Mouse (Mus musculus) adrenal gland, adult 2 months (tissue): Measurements from ENCODE around the gene Mical3. TPM values are rescaled to one million over a fixed set of nuclear protein-coding genes. Genes with fewer than 3 reads are reported as not detected.
A peak's percentile ranks its signal among the peaks of the same experiment; 100 is the strongest.
"Not testable (repeated sequence)": the region's sequence is repeated elsewhere in the genome, so short reads cannot be mapped to it uniquely, and the experiment has no call there.

Experiments used
- DNase-seq: peaks from one replicate; pipeline ENCODE4 v3.0.0; 2021
- polyA plus RNA-seq: library from polyadenylated mRNA; depleted of rRNA; stranded (reverse); fragments of >200 nt; gene quantifications from 2 replicates; pipeline ENCODE4 v1.2.3, GENCODE M21; 2012
- total RNA-seq, 2 experiments: library from RNA; stranded (reverse); gene quantifications; 2 replicates each; pipeline ENCODE4 v1.2.3; 2021

Mical3 gene
- total and polyA plus RNA-seq, 3 experiments, result 19.9 to 44.3 (median 34.0) TPM

DNA sequence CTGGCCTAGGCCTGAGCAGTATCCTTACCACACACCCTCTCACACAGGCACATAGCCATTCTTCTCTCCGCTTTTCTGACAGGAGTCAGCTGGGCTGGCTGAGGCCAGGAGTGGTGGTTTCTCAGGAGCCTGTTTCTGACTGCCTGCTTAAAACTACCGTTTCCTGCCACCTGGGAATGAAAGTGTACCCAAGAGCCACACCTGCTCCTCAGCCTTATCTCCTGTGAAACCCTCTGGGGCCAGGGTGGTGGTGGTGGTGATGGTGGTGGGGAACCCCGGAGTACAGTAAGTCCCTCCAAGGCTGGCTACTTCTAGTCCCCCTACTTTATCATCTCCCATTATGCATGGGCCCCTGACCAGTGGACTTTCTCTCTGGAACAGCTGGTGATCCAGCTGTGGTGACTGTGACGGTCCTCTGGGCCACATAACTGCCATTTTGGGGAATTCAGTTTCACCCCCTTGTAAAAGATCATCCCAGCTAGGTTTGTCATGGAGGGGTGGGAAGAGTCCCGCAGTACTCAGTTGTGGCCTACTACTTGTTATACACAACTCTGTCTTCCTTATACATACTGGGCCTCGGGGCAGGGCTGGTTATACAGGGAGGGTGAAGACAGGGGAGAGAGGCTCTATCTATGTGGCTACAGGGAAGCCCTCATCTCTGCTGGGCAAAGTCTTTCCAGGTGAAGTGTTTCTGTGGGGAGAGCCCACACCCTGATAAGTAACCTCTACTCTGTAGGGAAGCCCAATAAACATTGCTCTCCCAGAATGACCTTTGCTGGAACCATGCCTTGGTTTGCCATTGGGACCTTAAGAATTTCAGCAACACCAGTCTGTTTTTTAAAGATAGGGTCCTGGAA lies 200.1 kb downstream of the Mical3 start:
- DNase-seq, result no peak

DNA sequence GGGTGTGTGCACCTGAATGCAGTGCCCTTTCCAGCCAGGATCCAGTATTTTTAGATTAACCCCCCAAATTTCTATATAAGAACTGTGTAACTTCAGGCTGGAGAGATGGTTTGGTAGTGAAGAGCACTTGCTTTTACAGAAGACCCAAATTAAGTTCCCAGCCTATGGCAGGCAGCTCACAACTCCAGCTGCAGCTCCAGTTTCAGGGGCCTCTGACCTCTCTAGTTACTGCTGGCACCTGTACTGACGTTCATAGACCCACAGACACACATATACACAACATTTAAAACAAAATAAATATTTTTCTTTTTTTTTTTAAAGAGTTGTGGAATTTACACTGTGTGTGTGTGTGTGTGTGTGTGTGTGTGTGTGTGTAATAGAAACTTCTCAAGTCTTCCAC lies 201.4 kb downstream of the Mical3 start:
- DNase-seq, result no peak

DNA sequence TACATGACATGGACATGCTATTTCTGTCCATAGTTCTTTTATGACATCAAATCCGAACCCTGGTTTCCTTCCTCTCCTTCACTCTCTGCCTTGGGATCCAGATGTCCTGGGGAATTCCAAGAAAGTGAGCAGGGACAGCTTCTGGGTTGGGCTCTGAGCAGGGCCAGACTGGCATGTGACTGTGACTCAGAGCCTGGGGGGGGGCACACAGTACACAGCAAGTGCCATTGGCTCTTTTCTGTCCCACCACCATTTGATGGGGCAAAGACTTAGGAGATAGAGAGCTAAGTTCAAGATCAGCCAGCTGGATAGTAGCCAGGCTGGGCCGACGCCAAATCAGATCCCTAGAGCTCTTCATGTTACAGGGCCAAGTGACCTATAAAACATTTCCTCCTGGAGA lies 203.0 kb downstream of the Mical3 start:
- DNase-seq, result peak; percentile 88

DNA sequence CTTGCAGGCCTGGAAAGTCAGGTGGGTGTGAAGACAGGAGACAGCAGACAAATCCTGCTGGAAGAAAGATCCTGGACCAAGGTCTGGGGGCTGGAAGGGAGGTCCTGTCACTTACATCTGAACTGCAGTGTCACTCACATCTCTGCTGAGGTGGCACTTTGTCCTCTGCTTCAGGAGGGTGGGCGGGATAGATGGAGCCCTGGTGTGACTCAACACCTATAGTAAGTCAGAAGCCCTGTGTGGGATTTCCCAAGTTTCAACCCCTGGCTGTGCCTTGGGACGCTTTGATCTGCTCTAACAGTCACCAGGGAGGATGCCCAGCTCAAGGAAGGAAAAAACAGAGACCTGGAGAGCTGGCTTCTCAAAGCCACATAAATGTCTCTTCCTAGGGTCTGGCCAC lies 203.9 kb downstream of the Mical3 start:
- DNase-seq, result no peak

DNA sequence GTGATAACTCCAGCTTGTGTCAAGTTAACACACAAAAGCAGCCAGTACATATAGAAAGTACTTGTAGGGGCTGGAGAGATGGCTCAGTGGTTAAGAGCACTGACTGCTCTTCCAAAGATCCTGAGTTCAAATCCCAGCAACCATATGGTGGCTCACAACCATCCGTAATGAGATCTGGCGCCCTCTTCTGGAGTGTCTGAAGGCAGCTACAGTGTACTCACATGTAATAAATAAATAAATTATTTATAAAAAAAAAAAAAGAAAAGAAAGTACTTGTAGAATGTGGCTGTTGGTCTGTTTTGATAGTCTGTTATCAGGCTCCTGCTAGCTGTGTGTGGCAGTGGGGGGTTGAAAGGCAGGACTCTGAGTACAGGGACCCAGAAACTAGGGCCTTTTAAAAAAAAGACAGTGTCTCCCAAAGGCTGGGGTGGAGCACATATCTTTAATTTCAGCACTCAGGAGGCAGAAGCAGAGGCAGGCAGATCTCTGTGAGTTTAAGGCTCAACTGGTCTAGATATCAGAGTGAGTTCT lies 205.9 kb downstream of the Mical3 start:
- DNase-seq, result not testable (repeated sequence)

DNA sequence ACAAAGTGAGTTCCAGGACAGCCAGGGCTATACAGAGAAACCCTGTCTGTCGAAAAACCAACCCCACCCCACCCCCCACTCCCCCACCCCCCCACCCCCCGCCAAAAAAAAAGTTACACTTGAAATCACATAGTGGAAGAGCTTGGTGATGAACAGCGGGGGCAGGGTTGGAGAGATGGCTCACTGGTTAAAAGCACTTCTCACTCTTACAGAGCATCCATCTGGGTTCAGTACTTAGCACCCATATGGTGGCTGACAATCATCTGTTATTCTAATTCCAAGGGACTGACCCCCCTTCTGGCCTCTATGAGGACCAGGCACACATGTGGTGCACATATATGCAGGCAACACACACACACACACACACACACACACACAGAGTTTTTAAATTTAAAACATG lies 212.8 kb downstream of the Mical3 start:
- no peak for DNase-seq

DNA sequence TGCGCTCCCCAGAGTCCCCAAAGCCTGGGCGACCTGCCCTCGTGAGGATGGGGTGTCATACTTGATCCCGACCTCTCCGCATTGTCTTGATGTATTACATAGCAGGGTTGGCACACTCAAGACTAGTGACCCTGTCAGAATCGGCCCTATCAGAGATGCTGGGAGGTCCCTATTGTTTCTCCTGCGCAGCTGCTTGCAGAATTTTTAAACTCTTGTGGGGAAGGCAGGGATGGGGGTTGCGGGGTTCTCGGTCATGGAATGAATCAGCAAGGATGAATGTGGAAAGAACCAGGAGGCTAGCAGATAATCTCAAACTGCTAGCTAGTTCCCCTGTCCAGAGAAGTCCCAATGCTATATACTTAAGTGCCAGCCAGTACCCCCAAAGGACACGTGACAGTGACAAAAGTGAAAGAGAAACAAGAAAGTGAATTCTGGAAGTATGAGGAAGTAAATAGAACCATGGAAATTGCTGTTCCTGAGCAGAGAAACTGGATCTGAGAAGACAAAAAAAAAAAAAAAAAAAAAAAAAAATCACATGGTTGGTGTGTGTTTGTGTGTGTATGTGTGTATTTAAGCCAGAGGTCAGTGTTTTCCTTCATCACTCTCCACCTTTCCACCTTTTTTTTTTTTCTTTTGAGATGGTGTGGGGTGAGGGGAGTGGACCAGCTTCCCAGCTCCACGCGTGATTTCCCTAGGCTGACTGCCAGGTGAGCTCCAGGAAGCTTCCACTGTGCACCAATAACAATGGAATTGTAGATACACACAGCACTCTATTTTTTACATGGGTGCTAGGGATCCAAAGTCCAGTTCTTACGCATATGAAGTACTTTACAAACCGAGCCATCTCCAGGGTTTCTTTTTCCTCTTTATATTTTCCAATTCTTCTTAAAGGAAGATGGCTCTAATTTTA lies 213.6 kb downstream of the Mical3 start:
- DNase-seq, result peak; percentile 30

DNA sequence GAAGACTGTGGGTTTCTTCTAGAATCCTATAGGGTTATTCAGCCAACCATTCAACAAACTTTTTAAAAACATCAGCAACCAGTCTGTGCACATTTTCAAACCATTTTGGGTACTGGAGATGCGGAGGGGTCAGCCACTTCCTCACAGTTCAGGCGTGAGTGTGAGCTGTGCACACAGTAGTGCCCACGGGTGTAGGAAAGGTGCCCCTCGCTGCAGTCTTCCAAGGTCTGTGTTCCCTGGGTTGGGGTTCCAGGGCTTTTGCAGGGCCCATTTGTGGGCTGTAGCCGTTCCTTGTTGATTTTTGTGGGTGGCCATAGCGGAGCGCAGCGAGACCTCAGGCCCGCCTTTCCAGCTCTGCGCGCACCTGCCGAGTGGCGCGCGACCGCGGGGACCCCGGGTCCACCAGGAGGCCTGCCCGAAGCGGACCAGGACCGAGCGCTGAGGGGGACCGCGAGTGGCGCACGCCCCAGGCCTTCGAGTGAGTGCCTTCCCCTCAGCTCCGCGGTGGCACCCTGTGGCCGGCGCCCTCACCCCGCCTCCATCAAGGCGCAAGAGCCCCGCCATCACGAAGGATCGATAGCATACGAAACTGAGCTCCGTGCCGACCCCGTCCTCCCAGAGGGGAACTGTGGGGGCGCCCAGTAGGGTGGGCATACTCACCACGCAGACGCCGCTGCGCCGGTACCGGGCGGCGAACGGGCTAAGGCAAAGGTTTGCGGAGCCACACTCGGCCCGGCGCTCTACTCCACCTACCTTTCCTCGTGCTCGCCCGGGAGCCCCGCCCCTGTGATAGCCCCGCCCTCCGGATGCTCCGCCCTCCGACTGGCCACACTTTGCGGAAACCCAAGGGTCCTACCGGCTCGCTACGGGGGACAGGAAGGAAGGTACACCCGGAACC lies 214.5 kb downstream of the Mical3 start, which contains the start of gene Bid:
Gene Bid, minus strand, starts transcription at position 780 of the 898 bp plus-strand sequence.
- peak; percentile 96 for DNase-seq

DNA sequence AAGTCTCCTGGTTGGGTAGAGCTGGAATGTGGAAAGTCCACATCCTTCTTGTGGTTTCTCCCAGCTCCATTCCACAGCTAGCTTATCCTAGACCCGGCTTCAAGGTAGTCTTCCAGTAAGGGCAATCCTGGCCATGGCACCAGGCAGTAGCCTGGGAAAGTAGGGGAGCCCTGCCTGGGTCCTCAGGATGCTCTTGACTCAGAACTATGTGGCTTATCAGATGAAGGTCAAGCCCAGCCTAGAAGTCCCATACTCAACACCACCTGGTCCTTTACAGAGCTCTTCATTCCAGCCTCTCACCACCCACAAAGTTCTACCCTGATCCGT lies 215.2 kb downstream of the Mical3 start:
- no peak for DNase-seq

DNA sequence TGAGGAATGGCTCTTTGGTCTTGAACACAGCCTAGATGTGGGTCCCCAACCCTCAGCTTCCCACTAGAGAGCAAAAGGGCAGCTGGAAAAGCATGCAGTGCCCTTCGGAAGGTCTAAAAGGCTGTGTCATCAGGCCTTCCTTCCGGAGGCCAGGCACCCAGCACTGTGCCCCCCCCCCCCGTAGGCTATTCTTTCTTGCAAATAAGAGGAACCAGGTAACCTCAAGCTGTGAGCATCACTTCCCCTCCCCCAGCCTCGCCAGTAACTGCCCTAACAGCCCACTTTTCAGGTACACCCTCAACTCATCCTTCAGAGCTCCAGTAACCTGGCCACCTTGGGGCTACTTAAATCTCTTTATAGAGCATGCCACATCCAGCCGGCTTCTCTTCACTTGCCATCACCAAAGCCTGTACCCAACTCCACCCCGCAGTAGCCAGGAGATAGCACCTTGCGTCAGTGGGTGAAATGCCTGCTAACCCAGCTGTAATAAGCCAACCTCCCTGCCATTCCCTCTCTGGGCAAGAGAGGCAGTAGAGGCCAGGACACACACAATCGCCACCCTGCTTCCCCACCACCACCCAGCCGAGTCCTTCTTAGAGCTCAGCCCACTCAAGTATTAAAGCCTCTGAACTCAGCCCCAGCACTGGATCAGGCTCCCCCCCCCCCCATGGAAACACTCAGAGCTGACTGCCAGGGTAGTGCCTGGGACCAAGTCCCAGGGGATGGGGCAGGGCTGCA lies 215.7 kb downstream of the Mical3 start:
- no peak for DNase-seq

DNA sequence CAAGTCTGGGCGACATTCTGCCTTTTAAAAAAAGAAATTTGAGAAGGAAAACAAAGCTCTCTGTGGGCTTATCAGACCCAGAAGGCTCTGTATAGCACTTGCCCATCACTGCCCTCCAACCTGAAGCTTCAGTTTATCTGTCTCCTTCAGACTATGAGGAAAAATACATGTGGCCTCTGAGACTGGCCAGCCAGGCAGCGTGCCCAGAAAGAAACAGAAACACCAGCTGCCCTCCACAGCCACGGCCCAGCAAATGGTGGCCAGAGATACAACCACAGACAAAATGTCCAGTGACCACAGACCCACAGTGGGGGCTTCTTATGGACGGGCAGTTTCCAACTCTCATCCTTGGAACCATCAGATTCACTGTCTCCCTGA lies 216.3 kb downstream of the Mical3 start:
- no peak for DNase-seq

DNA sequence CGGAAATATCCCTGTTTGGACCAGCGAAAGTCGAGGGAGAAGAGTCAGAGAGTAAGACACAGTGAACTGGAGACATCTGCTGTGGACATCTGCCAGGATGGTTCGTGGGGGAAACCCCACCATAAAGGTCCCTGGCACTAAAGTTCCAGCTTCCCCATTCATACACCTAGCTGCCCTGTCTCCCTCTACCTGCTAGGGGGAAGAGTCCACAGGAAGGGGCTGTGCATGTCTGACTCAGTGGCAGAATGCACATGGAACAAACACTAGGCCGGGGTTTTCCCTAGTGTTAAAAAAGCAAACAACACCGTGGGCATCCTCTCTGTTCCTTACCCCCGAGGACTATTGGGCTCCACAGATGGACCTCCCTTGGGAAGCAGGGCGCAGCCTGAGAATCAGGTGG lies 217.0 kb downstream of the Mical3 start:
- no peak for DNase-seq

DNA sequence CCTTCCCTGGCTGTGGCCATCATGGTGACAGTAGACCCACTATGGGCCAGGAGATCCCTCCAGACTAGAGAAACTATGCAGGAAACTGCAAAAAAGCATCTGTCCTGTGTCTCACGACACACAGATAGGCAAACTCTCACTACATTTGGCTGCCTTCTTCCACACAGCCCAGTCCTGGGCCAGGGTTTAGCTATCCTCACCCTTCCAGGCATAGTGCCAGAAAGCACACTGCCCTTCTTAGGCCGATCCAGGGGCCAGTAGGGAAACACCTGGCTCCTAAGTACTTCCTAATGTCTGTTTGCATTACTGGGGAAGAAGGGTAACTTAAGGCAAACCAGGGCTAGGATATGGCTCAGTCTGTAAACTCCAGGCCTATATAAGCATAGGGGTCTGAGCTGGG lies 217.9 kb downstream of the Mical3 start:
- DNase-seq, result no peak

DNA sequence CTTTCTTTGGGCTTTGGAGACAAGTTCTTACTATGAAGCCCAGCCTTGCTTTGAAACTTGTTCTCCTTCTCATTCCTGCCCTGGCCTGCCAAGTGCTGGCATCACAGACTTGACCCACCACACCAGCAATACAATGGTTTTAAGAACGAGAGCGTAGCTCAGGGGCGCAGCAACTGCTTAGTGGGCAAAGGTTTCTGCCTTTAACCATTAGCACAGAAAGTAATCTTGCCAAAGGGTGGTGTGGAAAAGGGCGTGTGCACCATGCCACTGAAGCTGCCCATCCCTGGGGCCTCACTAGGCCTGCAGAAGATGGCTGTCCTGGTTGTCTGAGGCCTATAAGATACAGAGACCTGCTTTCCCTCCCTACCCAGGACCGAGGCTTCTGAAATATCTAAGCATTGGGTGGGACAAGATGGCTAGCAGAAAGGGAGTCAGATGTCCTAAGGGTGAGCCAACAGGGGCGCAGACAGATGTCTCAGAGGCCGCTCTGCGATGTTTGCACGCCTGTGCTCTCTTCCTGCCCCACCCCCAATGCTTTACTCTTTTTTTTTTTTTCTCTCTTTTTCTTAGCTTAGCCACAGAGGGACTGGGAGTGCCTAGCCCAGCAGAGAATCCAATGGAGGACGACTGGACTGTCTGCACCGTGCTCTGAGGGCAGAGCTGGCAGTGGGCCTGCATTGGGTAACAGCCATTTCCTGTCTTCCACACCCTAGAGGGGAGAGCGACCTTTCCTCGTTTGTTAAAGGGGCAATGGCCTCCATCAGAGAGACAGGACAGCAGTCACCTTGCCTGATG lies 219.4 kb downstream of the Mical3 start:
- DNase-seq, result no peak

DNA sequence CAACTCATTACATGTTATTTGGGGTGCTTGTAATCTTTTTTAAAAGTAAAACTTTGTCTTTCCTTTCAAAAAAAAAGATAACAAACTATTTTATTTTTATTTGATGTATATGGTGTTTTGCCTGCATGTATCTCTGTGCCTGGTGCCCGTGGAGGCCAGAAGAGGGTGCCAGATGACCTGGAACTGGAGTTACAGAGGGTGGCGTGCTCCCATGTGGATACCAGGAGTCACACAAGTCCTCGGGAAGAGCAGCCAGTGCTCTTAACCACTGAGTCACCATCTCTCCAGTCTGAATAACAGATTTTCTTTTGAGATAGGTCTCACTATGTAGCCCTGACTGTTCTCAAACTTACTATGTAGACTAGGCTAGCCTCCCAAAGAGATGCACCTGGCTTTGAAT lies 221.3 kb downstream of the Mical3 start:
- no peak for DNase-seq

DNA sequence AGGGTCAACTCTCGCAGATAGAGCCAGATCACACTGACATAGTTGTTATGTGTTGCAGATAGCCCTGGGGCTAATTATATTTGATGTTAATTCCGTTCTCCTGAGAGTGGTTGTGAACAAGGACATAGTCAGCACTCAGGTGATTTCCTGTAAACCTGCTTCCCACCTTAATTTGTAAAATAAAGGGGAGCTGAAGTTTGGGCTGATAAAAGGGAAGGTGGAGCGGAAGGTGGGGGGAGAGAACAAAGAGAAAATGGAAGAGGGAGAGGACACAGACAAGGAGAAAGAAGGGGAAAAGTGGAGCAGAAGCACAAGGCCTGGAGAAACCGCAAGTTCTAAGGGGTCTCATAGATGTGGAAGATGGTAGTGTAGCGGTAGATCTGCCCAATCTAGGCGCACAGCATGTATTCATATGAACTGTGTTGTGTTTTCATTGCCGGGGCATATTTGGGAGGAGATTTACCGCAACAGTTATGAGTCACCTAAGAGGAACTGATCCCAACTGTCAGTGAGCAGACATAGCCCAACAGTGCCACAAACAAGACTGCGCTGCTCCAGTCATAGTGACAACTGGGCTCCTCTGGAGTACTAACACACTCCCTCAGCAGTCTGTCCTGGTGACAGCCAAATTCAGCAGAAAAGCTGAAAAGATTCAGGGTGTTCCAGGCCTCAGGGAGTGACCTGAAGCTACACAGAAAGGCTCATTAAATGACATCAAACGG lies 222.8 kb downstream of the Mical3 start:
- DNase-seq, result not testable (repeated sequence)

DNA sequence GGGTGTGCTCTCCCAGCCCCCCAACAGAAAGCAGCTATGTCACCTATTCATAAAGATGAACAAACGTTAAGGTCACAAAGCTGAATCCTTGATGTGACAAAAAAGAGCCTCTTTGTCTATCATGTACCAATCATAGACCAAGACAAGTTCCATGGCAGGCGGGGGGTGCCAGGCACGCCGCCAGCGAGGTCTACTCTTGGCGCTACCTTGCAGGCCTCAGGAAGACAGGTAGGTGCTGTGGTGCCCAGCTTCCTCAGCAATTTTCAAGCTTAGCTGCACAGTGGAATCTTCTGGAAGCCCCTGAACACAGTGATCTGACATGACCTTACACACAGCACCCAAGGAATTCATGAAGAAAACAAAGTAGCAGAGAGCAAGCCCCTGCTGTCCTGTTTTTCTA lies 224.3 kb downstream of the Mical3 start:
- DNase-seq, result no peak

DNA sequence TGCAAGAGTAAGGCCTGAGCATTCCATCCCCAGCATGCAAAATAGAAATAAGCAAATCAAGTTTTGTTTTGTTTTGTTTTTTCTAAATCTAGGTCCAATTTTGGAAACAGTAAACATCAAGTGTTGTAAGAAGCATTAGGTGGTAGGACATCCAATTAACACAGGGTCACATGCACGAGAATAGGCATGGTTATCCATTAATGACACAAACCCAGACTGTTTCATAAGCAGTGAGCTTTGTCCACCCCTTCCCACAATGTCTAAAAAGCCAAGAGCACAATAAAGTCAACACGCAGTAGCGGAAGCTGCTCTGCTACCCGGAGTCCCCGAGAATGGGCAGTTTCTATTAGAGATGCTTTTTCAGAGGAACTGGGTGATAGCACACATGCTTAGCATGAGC lies 225.7 kb downstream of the Mical3 start:
- DNase-seq, result no peak

DNA sequence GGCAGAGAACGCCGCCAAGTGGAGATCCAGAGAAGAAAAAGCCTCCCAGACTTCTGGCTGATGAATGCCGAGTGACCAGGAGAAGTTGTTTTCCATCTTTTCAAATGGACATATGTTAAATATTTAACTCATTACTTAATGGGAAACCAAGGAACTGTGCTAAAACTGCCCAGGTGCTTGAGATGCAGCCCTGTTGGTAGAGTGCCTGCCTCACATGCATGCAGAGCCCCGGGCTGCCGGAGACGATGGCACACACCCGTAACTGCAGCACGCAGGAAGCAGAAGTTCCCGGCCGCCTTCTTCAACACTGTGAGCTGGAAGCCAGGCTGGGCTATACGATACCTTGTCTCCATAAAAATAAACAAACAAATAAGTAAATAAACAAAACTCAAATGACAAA lies 226.8 kb downstream of the Mical3 start:
- no peak for DNase-seq
